Mouse (Mus musculus) brain, embryonic 14.5 days (tissue): ENCODE data around the gene Sco2. TPM values are rescaled to one million over a fixed set of nuclear protein-coding genes. Genes with fewer than 3 reads are reported as not detected.

Source experiments
- DNase-seq: peaks from one replicate; pipeline ENCODE4 v3.0.0-alpha.2; 2011; ENCODE audit warnings: low read depth
- CTCF ChIP-seq: fragments of 200-500 bp; IDR thresholded peaks from 2 replicates; pipeline ENCODE4 v1.5.1; 2012; ENCODE audit warnings: inconsistent platforms, mild to moderate bottlenecking, moderate library complexity, borderline replicate concordance; ENCODE audit not compliant: insufficient read depth, insufficient read length; ENCODE audit errors: extremely low read depth
- POLR2A ChIP-seq: fragments of 200-500 bp; IDR thresholded peaks from 2 replicates; pipeline ENCODE4 v1.6.1; 2012; ENCODE audit warnings: mild to moderate bottlenecking, inconsistent platforms, borderline replicate concordance; ENCODE audit not compliant: poor library complexity, insufficient read depth, insufficient read length, severe bottlenecking; ENCODE audit errors: extremely low read depth
- polyA plus RNA-seq: library from polyadenylated mRNA; depleted of rRNA; stranded (reverse); fragments of >200 nt; gene quantifications from 2 replicates; pipeline ENCODE4 v1.2.3, GENCODE M21; 2012

The Sco2 gene
- polyA plus RNA-seq, 1 experiment = 30.7 TPM

DNA sequence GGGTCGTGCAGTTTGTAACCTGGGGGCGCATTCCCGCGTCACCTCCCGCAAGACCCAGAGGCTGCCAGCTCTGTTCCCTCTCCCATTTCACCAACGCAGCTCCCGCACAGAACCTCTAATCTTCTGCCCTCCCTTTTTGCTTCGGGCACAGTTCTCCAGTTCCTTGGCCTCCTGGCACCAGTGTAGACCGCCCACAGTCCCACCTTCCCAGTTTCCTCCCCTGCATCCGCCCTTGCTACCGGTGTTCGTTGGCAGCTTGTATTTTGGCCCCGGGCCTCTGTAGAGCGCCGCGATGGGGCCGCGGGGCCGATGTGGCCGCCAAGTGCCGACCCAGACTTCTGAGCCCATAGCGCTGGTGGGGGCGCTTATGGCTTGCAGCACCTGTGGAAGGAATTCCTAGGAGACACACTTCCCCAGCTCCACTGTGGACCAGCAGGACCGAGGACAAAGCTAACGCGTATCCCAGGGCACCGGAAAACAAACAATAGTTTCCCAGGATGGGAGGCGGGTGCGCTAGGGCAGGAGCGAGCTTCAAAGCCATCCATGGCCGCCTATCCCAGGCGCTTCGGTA, 5.3 kb upstream of the Sco2 start, which contains the start of gene Odf3b:
Gene Odf3b, minus strand, starts transcription at position 452 of the 571 bp plus-strand sequence.
- no peak for TF ChIP-seq CTCF
- TF ChIP-seq POLR2A = no peak
- peak; percentile 29 for DNase-seq

DNA sequence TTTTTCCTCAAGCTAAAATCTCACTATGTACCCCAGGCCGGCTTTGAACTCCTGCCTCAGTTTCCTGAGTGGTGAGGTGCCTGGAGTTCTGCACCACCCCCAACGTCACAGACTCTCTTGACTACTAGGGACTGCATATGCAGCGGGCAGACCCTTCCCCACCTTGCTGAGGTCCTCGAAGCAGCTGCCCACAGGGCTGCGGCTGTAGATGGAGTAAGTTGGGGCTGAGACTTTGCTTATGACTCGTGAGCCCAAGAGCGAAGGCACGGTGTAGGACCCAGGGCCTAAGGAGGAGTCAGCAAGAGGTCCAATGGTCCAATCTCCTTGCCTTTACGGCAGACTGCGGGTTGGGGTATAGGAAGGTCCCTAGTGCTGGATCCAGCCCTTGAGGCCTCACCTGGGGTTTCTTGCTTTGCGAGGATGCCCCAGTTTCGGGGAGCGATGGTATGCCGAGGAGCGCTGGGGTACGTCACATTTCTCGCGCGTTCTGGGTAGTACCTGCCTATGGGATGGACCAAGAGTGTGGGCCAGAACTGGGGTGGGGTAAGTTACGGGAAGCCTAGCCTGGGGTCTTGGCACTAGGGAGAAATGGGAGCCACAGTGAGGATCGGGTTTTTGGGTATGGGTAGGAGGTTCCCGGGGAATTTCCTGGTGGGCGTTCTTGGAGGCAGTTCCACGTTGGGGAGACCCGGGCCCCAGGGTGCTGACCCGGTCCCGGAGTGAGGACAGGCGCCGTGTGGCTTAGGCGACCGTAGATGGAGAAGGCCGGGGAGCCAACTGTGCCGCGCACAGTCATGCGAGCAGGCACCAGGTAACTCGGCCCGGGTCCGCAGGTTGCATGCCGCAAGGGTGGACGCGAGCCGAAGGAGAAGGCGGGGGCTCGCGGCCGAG, 4.5 kb upstream of the Sco2 start:
- TF ChIP-seq POLR2A (no peak), CTCF (no peak)
- DNase-seq = peak; percentile 5

DNA sequence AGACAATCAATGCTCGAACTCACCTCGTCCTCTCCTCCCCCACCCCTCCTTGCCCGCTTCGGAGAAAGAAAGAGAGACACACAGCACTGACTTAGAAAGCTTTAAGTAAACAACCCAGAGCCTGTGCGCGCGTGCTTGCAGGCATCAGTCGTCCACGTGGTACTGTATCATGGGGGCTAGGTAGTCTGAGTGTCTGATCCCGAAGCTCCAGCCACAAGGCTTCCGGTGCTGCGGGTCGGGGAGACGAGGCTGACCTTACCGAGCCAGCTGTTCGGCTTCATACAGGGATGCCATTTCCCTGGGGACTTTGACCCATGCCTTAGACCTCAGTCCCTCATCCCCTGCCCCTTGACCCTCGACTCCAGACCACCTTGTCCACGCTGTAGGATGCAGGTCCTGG, 3.7 kb upstream of the Sco2 start:
- no peak for TF ChIP-seq CTCF
- TF ChIP-seq POLR2A = no peak
- no peak for DNase-seq

DNA sequence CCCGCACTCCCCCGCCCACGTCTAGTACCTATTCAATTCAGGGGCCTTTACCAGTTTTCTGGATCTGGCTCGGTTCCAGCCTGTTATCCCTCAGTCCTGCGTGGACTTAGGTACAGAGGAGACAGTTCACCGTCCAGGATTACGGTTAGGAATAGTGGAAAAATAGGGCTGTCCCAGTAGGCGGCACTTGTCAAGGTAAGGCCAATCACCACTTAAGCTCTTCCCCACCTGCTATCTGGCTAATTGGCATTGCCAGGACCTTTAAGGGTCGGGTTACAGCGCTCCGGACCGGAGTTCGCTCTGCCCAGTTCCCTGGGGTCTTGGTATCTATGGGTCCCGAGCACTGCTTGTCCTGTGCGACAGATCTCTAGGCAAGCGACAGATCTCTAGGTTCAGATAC, 3.3 kb upstream of the Sco2 start, which contains the start of gene Tymp:
Gene Tymp, minus strand, starts transcription at position 83 of the 400 bp plus-strand sequence.
- DNase-seq = no peak
- TF ChIP-seq POLR2A (no peak), CTCF (no peak)

DNA sequence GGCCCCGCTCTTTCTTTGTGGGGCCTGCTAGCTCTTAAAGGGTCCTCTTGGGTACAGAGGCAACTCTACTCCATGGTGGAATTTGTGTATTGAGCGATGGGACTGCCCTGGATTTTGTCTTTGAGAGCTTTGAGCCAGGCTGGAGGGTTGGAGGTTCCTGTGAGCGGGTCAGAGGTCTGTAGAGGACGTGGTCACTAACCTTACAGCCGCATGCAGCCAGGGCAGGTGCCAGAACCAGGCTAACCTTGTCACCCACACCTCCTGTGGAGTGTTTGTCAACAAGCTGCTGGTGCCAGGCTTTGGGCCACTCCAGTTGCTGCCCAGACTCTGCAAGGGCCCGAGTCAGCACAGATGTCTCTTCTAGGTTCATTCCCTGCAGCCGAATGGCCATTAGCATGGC, 2.4 kb upstream of the Sco2 start:
- no peak for DNase-seq

DNA sequence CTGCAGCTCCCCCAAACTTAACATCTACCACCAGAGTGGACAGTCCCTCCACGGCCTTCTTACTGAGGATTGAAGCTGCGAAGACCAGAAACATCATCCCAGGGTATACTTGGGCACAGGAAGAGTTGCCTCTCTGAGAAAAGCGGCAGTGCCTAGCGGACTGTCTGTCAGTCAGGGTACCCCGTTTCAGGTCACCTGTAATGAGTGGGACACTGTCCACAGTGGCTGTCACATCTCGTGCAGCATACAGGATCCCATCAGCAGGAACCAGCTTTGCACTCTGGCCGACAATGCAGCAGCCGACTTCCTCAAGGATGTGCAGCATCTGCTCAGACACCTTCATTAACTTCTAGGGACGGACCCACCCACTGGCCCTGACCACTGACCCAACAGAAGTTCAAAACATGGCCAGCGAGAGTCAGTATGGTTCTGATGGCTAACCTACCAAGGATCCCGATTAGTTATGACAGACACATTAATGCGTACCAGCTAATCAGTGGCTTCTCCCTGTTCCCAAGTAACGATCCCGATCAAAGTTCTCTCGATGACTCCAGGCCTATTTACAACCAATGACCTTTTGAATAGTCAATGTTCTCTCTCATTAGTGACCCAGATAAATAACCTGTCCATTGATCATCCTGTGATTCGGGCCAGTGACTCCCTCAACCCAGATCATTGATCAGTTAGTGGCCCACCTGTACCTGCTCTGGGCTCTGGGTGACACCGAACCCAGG, 1.3 kb upstream of the Sco2 start:
- TF ChIP-seq CTCF = no peak
- no peak for DNase-seq

More for the DNA sequence above, 2.4 kb upstream of the Sco2 start:
- TF ChIP-seq CTCF (no peak), POLR2A (no peak)

DNA sequence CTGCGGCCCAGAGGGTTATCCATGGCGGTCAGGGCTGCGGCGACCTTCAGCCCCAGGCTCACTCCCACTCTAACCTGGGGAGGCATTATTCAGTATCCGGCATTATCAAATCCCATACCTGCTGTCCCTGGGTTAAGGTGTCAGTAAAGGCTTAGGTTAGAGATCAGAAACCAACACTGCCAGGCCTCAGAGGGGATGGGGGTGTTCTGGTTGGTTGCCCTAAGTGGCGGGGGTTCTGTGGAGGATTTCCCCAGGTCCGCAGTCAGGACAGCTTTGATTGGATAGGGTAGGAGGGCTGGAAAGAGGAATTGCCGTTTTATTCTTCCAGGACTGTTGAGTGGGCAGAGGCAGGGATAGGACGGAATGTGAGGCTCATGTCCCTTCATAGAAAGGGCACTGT, 694 bp upstream of the Sco2 start:
- TF ChIP-seq CTCF (no peak), POLR2A (no peak)

DNA sequence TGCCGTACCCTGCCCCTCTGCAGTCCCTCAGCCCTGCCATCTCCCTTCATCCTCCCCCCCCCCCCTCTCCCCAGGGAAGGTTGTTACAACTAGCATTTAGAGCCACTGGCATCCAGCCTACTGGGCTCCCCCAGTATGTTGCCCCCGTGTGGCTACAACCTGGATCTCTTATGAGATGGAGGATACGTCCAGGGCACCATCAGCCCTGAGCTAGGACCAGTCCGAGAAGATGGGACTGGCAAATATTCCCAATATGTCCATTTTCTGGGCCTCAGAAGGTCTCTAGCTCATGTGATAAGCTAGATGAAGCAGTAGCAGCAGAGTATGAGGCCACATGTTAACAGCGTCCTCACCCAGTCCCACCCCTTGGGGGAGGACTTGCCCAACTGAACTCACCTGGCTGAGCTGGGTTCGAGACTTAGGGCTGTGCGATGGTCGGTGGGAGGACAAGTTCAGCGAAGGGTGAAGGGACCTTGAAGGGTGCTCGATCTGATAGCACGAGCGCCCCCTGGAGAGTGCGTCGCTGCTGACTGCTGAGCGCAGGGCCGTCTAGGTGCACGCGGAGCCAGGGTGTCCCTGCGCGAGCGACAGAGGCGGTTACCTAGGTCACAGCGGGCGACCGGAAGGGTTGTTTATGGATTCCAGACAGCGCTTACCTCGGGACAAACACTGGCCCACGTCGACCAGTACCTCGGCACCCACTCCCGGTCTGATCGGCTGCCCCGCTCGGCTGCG, 452 bp downstream of the Sco2 start:
- TF ChIP-seq POLR2A (no peak), CTCF (peak; percentile 54)
- peak; percentile 87 for DNase-seq

More for the DNA sequence above, 694 bp upstream of the Sco2 start:
- DNase-seq = no peak

DNA sequence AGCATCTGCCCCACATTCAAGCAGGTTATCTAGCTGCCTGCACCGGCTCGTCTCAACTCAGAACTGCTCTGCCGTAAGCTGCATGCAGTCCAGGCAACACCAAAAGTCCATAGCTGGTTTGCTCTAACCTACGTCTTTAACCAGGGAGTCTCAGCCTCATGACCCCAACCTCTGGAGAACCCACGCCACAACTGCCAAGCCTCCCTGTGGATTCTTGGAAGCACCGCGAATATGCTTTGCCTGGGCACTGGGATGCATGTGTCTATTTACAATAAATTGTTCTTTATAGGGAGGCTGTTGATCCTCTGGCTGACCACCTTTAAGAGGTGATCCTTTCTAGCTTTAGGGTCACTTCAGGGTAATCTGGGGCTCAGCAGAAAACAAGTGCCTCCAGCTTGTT, 1.1 kb downstream of the Sco2 start:
- TF ChIP-seq POLR2A = no peak
- TF ChIP-seq CTCF = no peak
- DNase-seq = no peak

DNA sequence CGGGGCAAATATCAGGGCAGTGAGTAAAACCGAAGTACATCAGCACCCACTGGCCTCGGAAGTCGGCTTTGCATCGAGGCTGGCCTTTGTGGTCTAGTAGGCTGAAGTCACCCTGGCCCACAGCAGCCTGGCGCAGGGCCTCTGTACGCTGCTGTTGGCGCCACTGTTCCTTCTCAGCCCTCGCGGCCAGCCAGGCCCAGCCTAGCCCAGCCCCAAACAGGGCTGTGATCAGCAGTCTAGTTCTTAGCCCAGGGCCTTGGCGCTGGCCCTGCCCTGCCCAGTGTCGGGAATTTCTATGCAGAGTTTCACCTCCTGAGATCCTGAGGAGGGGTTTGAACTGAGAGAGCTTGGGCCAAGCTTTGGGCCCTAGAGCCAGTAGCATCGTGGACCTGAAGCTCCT, 1.6 kb downstream of the Sco2 start:
- DNase-seq = peak; percentile 11
- TF ChIP-seq POLR2A (no peak), CTCF (no peak)

DNA sequence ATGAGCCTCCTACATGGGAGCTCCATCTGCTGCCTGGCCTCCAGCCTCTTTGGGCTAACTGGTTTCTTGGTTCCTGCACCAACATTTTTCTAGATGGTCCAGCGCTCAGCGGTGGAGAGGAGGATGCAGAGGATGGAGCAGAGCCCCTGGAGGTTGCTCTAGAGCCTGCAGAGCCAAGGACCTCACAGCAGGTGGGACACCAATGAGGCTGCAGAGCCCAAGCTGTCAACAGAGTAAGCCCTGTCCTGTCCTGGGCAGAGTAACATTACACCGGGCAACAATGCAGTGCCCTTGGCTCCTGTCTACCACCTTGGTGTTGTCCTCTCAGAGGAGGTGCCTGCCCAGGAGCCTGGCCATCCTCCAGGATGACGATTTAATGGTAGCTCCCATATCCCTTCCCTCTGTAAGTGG, 8.5 kb downstream of the Sco2 start:
- TF ChIP-seq CTCF (no peak), POLR2A (no peak)
- no peak for DNase-seq
